In the genomic region with DNA sequence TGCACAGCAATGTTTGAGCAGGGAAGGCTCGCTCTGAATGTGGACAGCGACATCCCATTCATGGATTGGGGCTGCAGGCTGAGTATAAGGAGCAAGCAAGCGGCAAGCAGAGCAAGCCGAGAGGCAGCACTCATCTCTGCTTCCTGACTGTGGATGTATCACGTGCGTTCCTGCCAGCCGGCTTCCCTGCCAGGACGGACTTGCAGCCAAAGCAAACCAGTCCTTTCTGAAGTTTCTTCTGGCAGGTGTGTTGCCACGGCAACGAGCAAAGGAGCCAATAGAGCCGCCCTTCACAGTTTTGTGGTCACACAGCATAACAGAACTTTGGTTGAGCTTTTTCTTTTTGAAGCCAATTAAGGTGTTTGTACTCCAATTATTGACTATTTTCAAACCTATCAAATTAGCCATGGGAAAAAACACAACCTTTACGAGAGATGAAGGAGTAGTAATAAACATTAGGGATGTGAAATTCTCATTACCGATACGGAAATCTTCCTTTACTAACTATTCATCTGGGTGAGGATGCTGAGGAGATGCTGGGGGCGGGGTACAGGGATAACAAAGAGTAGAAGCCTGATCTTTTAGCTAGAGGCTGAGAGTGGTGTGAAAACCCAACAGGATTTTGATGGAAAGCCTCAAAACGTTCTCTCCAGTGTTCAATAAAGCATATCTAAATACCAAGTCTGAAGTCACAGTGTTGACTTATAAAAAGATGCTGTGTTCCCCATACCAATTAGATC, we compare ENCODE assay signal across 11 mouse cellular contexts. TPM values are rescaled to one million over a fixed set of nuclear protein-coding genes. Genes with fewer than 3 reads are reported as not detected.
DNase-seq lines count a peak whose midpoint lies in the region; ATAC-seq and TF ChIP-seq lines count a peak whose summit lies in the region.
"Had no signal": no experiment of that assay in that cellular context is flagged by ENCODE, and none has a peak within 500 bp of the region (broad histone marks: within the 10 kb centered on the region; RNA-seq: fewer than 3 reads in every experiment).

No protein-coding gene starts in this region.

- no peaks in the 10 kb centered on the region for H3K27me3 ChIP-seq in hindbrain, embryonic 15.5 days
- no peaks in the 10 kb centered on the region for H3K27me3 ChIP-seq in hindbrain, embryonic 11.5 days (ENCODE audit: control insufficient read depth, insufficient read depth, low read length)
- H3K27me3 ChIP-seq in liver, adult 2 months (ENCODE audit: control insufficient read depth, insufficient read depth, low read length) = no peaks in the 10 kb centered on the region
- no peaks in the 10 kb centered on the region for H3K27me3 ChIP-seq in liver, postnatal 0 days (ENCODE audit: insufficient read depth, low read length)
- H3K27me3 ChIP-seq: heart, embryonic 12.5 days; hindbrain, embryonic 12.5 days; limb, embryonic 13.5 days had no signal

- 65% methylated on average over 16 of the region's 16 CpGs for WGBS in hindbrain, embryonic 15.5 days
- WGBS in hindbrain, embryonic 11.5 days = 81% methylated on average over 16 of the region's 16 CpGs
- 46% methylated on average over 16 of the region's 16 CpGs for WGBS in liver, adult 2 months
- 70% methylated on average over 16 of the region's 16 CpGs for WGBS in liver, postnatal 0 days (ENCODE audit: insufficient replicate concordance)

- H3K4me1 ChIP-seq in hindbrain, embryonic 15.5 days (replicated peaks) = no peaks in the 10 kb centered on the region
- H3K4me1 ChIP-seq in hindbrain, embryonic 11.5 days (replicated peaks; ENCODE audit: control insufficient read depth, insufficient read depth, low read length) = no peaks in the 10 kb centered on the region
- no peaks in the 10 kb centered on the region for H3K4me1 ChIP-seq in liver, adult 2 months (ENCODE audit: control insufficient read depth, insufficient read depth, low read length)
- no peaks in the 10 kb centered on the region for H3K4me1 ChIP-seq in liver, postnatal 0 days (ENCODE audit: insufficient read depth)
- H3K4me1 ChIP-seq: heart, embryonic 12.5 days; hindbrain, embryonic 12.5 days had no signal

- no peak overlapping the region for H3K9ac ChIP-seq in hindbrain, embryonic 15.5 days
- H3K9ac ChIP-seq in hindbrain, embryonic 11.5 days (ENCODE audit: low read depth, low read length) = no peak overlapping the region
- H3K9ac ChIP-seq in liver, adult 2 months (ENCODE audit: low read depth, low read length) = no peak overlapping the region
- H3K9ac ChIP-seq in liver, postnatal 0 days (replicated peaks) = no peak overlapping the region
- H3K9ac ChIP-seq: heart, embryonic 12.5 days; hindbrain, embryonic 12.5 days; limb, embryonic 13.5 days had no signal

- no peak for TF ChIP-seq CTCF in liver, adult 2 months (IDR thresholded peaks at IDR 0.05; ENCODE audit: low read depth, low read length)
- no peak for TF ChIP-seq CTCF in liver, postnatal 0 days (IDR thresholded peaks at IDR 0.05; ENCODE audit: low read depth)

- no peak for TF ChIP-seq EP300 in liver, postnatal 0 days (IDR thresholded peaks at IDR 0.05; ENCODE audit: low read depth)

- TF ChIP-seq POLR2A in liver, adult 2 months (IDR thresholded peaks at IDR 0.05; ENCODE audit: extremely low read depth, insufficient read depth, low read length) = no peak

- no peaks in the 10 kb centered on the region for H3K36me3 ChIP-seq in hindbrain, embryonic 15.5 days
- H3K36me3 ChIP-seq in hindbrain, embryonic 11.5 days (ENCODE audit: control insufficient read depth, insufficient read depth, low read length) = no peaks in the 10 kb centered on the region
- no peaks in the 10 kb centered on the region for H3K36me3 ChIP-seq in liver, adult 2 months (ENCODE audit: control insufficient read depth, insufficient read depth, low read length)
- H3K36me3 ChIP-seq in liver, postnatal 0 days (replicated peaks; ENCODE audit: insufficient read depth, low read length) = no peaks in the 10 kb centered on the region
- H3K36me3 ChIP-seq: heart, embryonic 12.5 days; hindbrain, embryonic 12.5 days; limb, embryonic 13.5 days had no signal

- no peak for DNase-seq in hindbrain, embryonic 11.5 days (ENCODE audit: low spot score)
- DNase-seq in liver, adult 2 months (ENCODE audit: extremely low read depth, low read depth, low spot score) = peak; percentile 88
- no peak for DNase-seq in liver, postnatal 0 days
- peak; percentile 60 for DNase-seq in ES-CJ7 (ENCODE audit: low read depth, low spot score)
- DNase-seq in kidney, postnatal 36 days = peak; percentile 23 to 50
- DNase-seq in heart, adult 18-20 months = no peak

- no peak overlapping the region for H3K27ac ChIP-seq in hindbrain, embryonic 15.5 days (replicated peaks)
- no peak overlapping the region for H3K27ac ChIP-seq in hindbrain, embryonic 11.5 days (ENCODE audit: low read depth, low read length)
- H3K27ac ChIP-seq in liver, adult 2 months (replicated peaks; ENCODE audit: insufficient read depth, low read depth, low read length) = no peak overlapping the region
- no peak overlapping the region for H3K27ac ChIP-seq in liver, postnatal 0 days (ENCODE audit: low read depth)
- H3K27ac ChIP-seq: hindbrain, embryonic 12.5 days; limb, embryonic 13.5 days had no signal

- H3K4me3 ChIP-seq in hindbrain, embryonic 15.5 days = no peak overlapping the region
- no peak overlapping the region for H3K4me3 ChIP-seq in hindbrain, embryonic 11.5 days (ENCODE audit: low read depth, low read length)
- H3K4me3 ChIP-seq in liver, adult 2 months (ENCODE audit: insufficient read depth, low read depth, low read length) = no peak overlapping the region
- H3K4me3 ChIP-seq in liver, postnatal 0 days (ENCODE audit: low read depth, low read length) = no peak overlapping the region
- H3K4me3 ChIP-seq: heart, embryonic 12.5 days; hindbrain, embryonic 12.5 days; limb, embryonic 13.5 days had no signal

- H3K9me3 ChIP-seq in hindbrain, embryonic 15.5 days = no peaks in the 10 kb centered on the region
- no peaks in the 10 kb centered on the region for H3K9me3 ChIP-seq in hindbrain, embryonic 11.5 days (ENCODE audit: control insufficient read depth, low read length)
- H3K9me3 ChIP-seq in liver, postnatal 0 days (ENCODE audit: low read length) = no peaks in the 10 kb centered on the region
- H3K9me3 ChIP-seq: hindbrain, embryonic 12.5 days; limb, embryonic 13.5 days had no signal

- peak; percentile 21; the same call in 1 of the 2 replicates for ATAC-seq in hindbrain, embryonic 15.5 days (ENCODE audit: low FRiP score, low read depth)
- no peak for ATAC-seq in hindbrain, embryonic 11.5 days (ENCODE audit: low FRiP score)
- no peak for ATAC-seq in liver, postnatal 0 days
- ATAC-seq in granulocyte monocyte progenitor cell, adult 5-6 weeks (replicated peaks; ENCODE audit: poor library complexity, severe bottlenecking) = no peak

- no peak overlapping the region for H3K4me2 ChIP-seq in hindbrain, embryonic 15.5 days
- H3K4me2 ChIP-seq in hindbrain, embryonic 11.5 days (replicated peaks; ENCODE audit: low read depth, low read length) = no peak overlapping the region
- no peak overlapping the region for H3K4me2 ChIP-seq in liver, postnatal 0 days (ENCODE audit: low read depth, low read length)
- H3K4me2 ChIP-seq: heart, embryonic 12.5 days; hindbrain, embryonic 12.5 days; limb, embryonic 13.5 days had no signal

- H3K79me2 ChIP-seq in liver, adult 2 months (ENCODE audit: control insufficient read depth, insufficient read depth, low read length) = no peaks in the 10 kb centered on the region

RNA-seq across cellular contexts. Expression of gene Proser2, which starts 13.1 kb away (rescaled TPM):
- polyA plus RNA-seq in hindbrain, embryonic 15.5 days (2015; fragmentation: Nextera tagmentation; extraction: Ambion mirVana) = 7.8 and 10.1 TPM in 2 replicates
- polyA plus RNA-seq in hindbrain, embryonic 11.5 days (2014; fragmentation: Nextera tagmentation; extraction: Ambion mirVana) = 2.3 and 3.4 TPM in 2 replicates
- 8.9 and 10.1 TPM in 2 replicates for total RNA-seq in liver, adult 2 months (2014; rRNA removed)
- polyA plus RNA-seq in liver, adult 2 months (2012; rRNA removed) = 20.0 and 30.6 TPM in 2 replicates
- 10.3 and 15.8 TPM in 2 replicates for polyA plus RNA-seq in liver, postnatal 0 days (2015; fragmentation: Nextera tagmentation; extraction: Ambion mirVana)
- total RNA-seq in heart, adult 18-20 months (2021) = 10 to 100 TPM; 20.2 to 24.3 TPM
- total RNA-seq in granulocyte monocyte progenitor cell, adult 5-6 weeks (2014; fragmentation: Nextera tagmentation) = not detected in 2 replicates
- not detected in 2 replicates for total RNA-seq in granulocyte monocyte progenitor cell, adult 5-6 weeks (2017)

Comparison
In these comparisons a context has a peak if more than half of its experiments do, and no peak if none do; other contexts are left out.
1. DNase-seq: peak in liver, adult 2 months (single experiment), ES-CJ7 (single experiment) and kidney, postnatal 36 days (2 of 2); none in hindbrain, embryonic 11.5 days (single experiment), liver, postnatal 0 days (single experiment) and heart, adult 18-20 months (0 of 2).